Mouse (Mus musculus): ENCODE data around the gene Prlr.

Prlr gene

GRCm38 (mm10) chr15:10177083-10177482 lies at the start of gene Prlr:
Gene Prlr (plus strand): TSS chr15:10177238.
- DNase-seq (ENCODE audit: low spot score) = peak; percentile 38

- DNase-seq (ENCODE audit: low spot score) = no peak
Measured at GRCm38 (mm10) chr15:10133781-10134180, 43.3 kb upstream of the Prlr start.

GRCm38 (mm10) chr15:10134889-10135288 lies 42.1 kb upstream of the Prlr start:
- no peak for DNase-seq (ENCODE audit: low spot score)

- DNase-seq (ENCODE audit: low spot score) = no peak
Measured at GRCm38 (mm10) chr15:10144520-10144919, 32.5 kb upstream of the Prlr start.

- no peak for DNase-seq (ENCODE audit: low spot score)
Measured at GRCm38 (mm10) chr15:10148196-10148595, 28.8 kb upstream of the Prlr start.

- DNase-seq (ENCODE audit: low spot score) = no peak
Measured at GRCm38 (mm10) chr15:10160663-10161062, 16.4 kb upstream of the Prlr start.

- DNase-seq (ENCODE audit: low spot score) = no peak
Measured at GRCm38 (mm10) chr15:10175078-10175477, 2.0 kb upstream of the Prlr start.

GRCm38 (mm10) chr15:10175656-10176055 lies 1.4 kb upstream of the Prlr start:
- peak; percentile 7 for DNase-seq (ENCODE audit: low spot score)

- DNase-seq (ENCODE audit: low spot score) = peak; percentile 55
Measured at GRCm38 (mm10) chr15:10177519-10178130, 587 bp downstream of the Prlr start.

- DNase-seq (ENCODE audit: low spot score) = peak; percentile 6
Measured at GRCm38 (mm10) chr15:10178131-10178566, 1.1 kb downstream of the Prlr start.

GRCm38 (mm10) chr15:10180694-10181093 lies 3.7 kb downstream of the Prlr start:
- DNase-seq (ENCODE audit: low spot score) = no peak

- no peak for DNase-seq (ENCODE audit: low spot score)
Measured at GRCm38 (mm10) chr15:10192101-10192630, 15.1 kb downstream of the Prlr start.

GRCm38 (mm10) chr15:10200991-10201390 lies 24.0 kb downstream of the Prlr start:
- no peak for DNase-seq (ENCODE audit: low spot score)

GRCm38 (mm10) chr15:10202504-10203302 lies 25.7 kb downstream of the Prlr start:
- no peak for DNase-seq (ENCODE audit: low spot score)

GRCm38 (mm10) chr15:10210261-10210770 lies 33.3 kb downstream of the Prlr start:
- DNase-seq (ENCODE audit: low spot score) = no peak

- DNase-seq (ENCODE audit: low spot score) = no peak
Measured at GRCm38 (mm10) chr15:10211992-10212391, 35.0 kb downstream of the Prlr start.

- no peak for DNase-seq (ENCODE audit: low spot score)
Measured at GRCm38 (mm10) chr15:10213213-10213612, 36.2 kb downstream of the Prlr start.

- DNase-seq (ENCODE audit: low spot score) = no peak
Measured at GRCm38 (mm10) chr15:10213710-10214109, 36.7 kb downstream of the Prlr start.

- DNase-seq (ENCODE audit: low spot score) = no peak
Measured at GRCm38 (mm10) chr15:10215719-10216118, 38.7 kb downstream of the Prlr start.

- DNase-seq (ENCODE audit: low spot score) = no peak
Measured at GRCm38 (mm10) chr15:10216189-10216588, 39.2 kb downstream of the Prlr start.

- DNase-seq (ENCODE audit: low spot score) = no peak
Measured at GRCm38 (mm10) chr15:10223614-10224155, 46.6 kb downstream of the Prlr start.

- no peak for DNase-seq (ENCODE audit: low spot score)
Measured at GRCm38 (mm10) chr15:10225701-10226100, 48.7 kb downstream of the Prlr start.

GRCm38 (mm10) chr15:10228636-10229035 lies 51.6 kb downstream of the Prlr start:
- DNase-seq (ENCODE audit: low spot score) = no peak

All from embryo, embryonic 10 days (tissue).